Mouse (Mus musculus) frontal cortex, adult (tissue): ENCODE results near the gene Rgs6.

ENCODE experiments used
- ATAC-seq: cut with Nextera tagmentation; 2 replicates; pipeline ENCODE4 v1.9.2; 2017; ENCODE audit warnings: mild to moderate bottlenecking, moderate library complexity, mixed read lengths; ENCODE audit not compliant: low TSS enrichment

Gene Rgs6

GRCm38 (mm10) chr12:83126923-83127322, 538.8 kb downstream of the Rgs6 start:
- ATAC-seq: no peak

- ATAC-seq: no peak
Measured at GRCm38 (mm10) chr12:83127955-83128354, 539.9 kb downstream of the Rgs6 start.

GRCm38 (mm10) chr12:83128606-83129005, 540.5 kb downstream of the Rgs6 start:
- ATAC-seq: no peak

GRCm38 (mm10) chr12:83131405-83131804, 543.3 kb downstream of the Rgs6 start:
- no peak for ATAC-seq

GRCm38 (mm10) chr12:83133827-83134226, 545.7 kb downstream of the Rgs6 start:
- peak; percentile 79 for ATAC-seq

- ATAC-seq: no peak
Measured at GRCm38 (mm10) chr12:83136031-83136430, 547.9 kb downstream of the Rgs6 start.

- no peak for ATAC-seq
Measured at GRCm38 (mm10) chr12:83136460-83136859, 548.4 kb downstream of the Rgs6 start.

GRCm38 (mm10) chr12:83137001-83137400, 548.9 kb downstream of the Rgs6 start:
- ATAC-seq: no peak

- no peak for ATAC-seq
Measured at GRCm38 (mm10) chr12:83141164-83141563, 553.1 kb downstream of the Rgs6 start.

- ATAC-seq: no peak
Measured at GRCm38 (mm10) chr12:83142507-83142906, 554.4 kb downstream of the Rgs6 start.

- no peak for ATAC-seq
Measured at GRCm38 (mm10) chr12:83143071-83143470, 555.0 kb downstream of the Rgs6 start.

GRCm38 (mm10) chr12:83143574-83143973, 555.5 kb downstream of the Rgs6 start:
- ATAC-seq: no peak

GRCm38 (mm10) chr12:83145074-83145473, 557.0 kb downstream of the Rgs6 start:
- ATAC-seq: no peak

- no peak for ATAC-seq
Measured at GRCm38 (mm10) chr12:83145902-83146301, 557.8 kb downstream of the Rgs6 start.

GRCm38 (mm10) chr12:83146917-83147316, 558.8 kb downstream of the Rgs6 start:
- ATAC-seq: no peak

GRCm38 (mm10) chr12:83150030-83150429, 561.9 kb downstream of the Rgs6 start:
- ATAC-seq: no peak

GRCm38 (mm10) chr12:83150813-83151212, 562.7 kb downstream of the Rgs6 start:
- no peak for ATAC-seq

- no peak for ATAC-seq
Measured at GRCm38 (mm10) chr12:83151474-83151873, 563.4 kb downstream of the Rgs6 start.

- ATAC-seq: no peak
Measured at GRCm38 (mm10) chr12:83160211-83160610, 572.1 kb downstream of the Rgs6 start.

GRCm38 (mm10) chr12:83160700-83161099, 572.6 kb downstream of the Rgs6 start:
- ATAC-seq: no peak

GRCm38 (mm10) chr12:83163721-83164120, 575.6 kb downstream of the Rgs6 start:
- ATAC-seq: peak; percentile 66

- ATAC-seq: no peak
Measured at GRCm38 (mm10) chr12:83165058-83165457, 577.0 kb downstream of the Rgs6 start.

GRCm38 (mm10) chr12:83168310-83168709, 580.2 kb downstream of the Rgs6 start:
- ATAC-seq: peak; percentile 53

- peak; percentile 77 for ATAC-seq
Measured at GRCm38 (mm10) chr12:83169495-83170209, 581.6 kb downstream of the Rgs6 start.
